Mouse (Mus musculus) adrenal gland, adult 2 months (tissue): ENCODE results near the gene Doc2g. TPM values are rescaled to one million over a fixed set of nuclear protein-coding genes. Genes with fewer than 3 reads are reported as not detected.
"Not testable (repeated sequence)": the region's sequence is repeated elsewhere in the genome, so short reads cannot be mapped to it uniquely, and the experiment has no call there.

Experiments used
- DNase-seq: peaks from one replicate; pipeline ENCODE4 v3.0.0; 2021
- polyA plus RNA-seq: library from polyadenylated mRNA; depleted of rRNA; stranded (reverse); fragments of >200 nt; gene quantifications from 2 replicates; pipeline ENCODE4 v1.2.3, GENCODE M21; 2012
- total RNA-seq, 2 experiments: library from RNA; stranded (reverse); gene quantifications; 2 replicates each; pipeline ENCODE4 v1.2.3; 2021

The Doc2g gene
- total and polyA plus RNA-seq, 3 experiments: 1.1 to 9.3 (median 1.8) TPM

GRCm38 (mm10) chr19:4017921-4018587 lies 14.9 kb downstream of the Doc2g start:
- no peak for DNase-seq

GRCm38 (mm10) chr19:4018743-4019583 lies 15.8 kb downstream of the Doc2g start:
- peak; percentile 88 for DNase-seq

- DNase-seq: no peak
These were observed 20.1 kb downstream of the Doc2g start for GRCm38 (mm10) chr19:4023185-4023584.

GRCm38 (mm10) chr19:4027576-4027975 lies 24.5 kb downstream of the Doc2g start:
- no peak for DNase-seq

- DNase-seq: no peak
These were observed 29.6 kb downstream of the Doc2g start for GRCm38 (mm10) chr19:4032668-4033067.

GRCm38 (mm10) chr19:4033298-4033697 lies 30.2 kb downstream of the Doc2g start:
- DNase-seq: no peak

GRCm38 (mm10) chr19:4033742-4034141 lies 30.6 kb downstream of the Doc2g start:
- DNase-seq: no peak

- DNase-seq: no peak
These were observed 33.4 kb downstream of the Doc2g start for GRCm38 (mm10) chr19:4036327-4037045.

- not testable (repeated sequence) for DNase-seq
These were observed 34.2 kb downstream of the Doc2g start for GRCm38 (mm10) chr19:4037154-4037787.

- peak; percentile 93 for DNase-seq
These were observed 34.7 kb downstream of the Doc2g start, which contains the start of gene Gstp1 for GRCm38 (mm10) chr19:4037788-4038232. Gene Gstp1, minus strand, starts transcription at chr19:4037985.

GRCm38 (mm10) chr19:4040941-4041340 lies 37.8 kb downstream of the Doc2g start:
- DNase-seq: not testable (repeated sequence)

- not testable (repeated sequence) for DNase-seq
These were observed 38.4 kb downstream of the Doc2g start for GRCm38 (mm10) chr19:4041500-4041899.

GRCm38 (mm10) chr19:4042124-4042523 lies 39.0 kb downstream of the Doc2g start:
- no peak for DNase-seq

- not testable (repeated sequence) for DNase-seq
These were observed 41.0 kb downstream of the Doc2g start for GRCm38 (mm10) chr19:4044109-4044508.

- DNase-seq: peak; percentile 89
These were observed 43.1 kb downstream of the Doc2g start, which contains the start of gene Gstp2 for GRCm38 (mm10) chr19:4045966-4046865. Gene Gstp2, minus strand, starts transcription at chr19:4046023.

- DNase-seq: no peak
These were observed 43.7 kb downstream of the Doc2g start for GRCm38 (mm10) chr19:4046866-4047254.

GRCm38 (mm10) chr19:4047859-4048258 lies 44.7 kb downstream of the Doc2g start:
- peak; percentile 80 for DNase-seq

GRCm38 (mm10) chr19:4049069-4049468 lies 46.0 kb downstream of the Doc2g start:
- not testable (repeated sequence) for DNase-seq

- DNase-seq: no peak
These were observed 47.9 kb downstream of the Doc2g start for GRCm38 (mm10) chr19:4051016-4051415.

- peak; percentile 52 for DNase-seq
These were observed 48.8 kb downstream of the Doc2g start for GRCm38 (mm10) chr19:4051741-4052515.
